Mouse (Mus musculus) liver, adult 2 months (tissue): ENCODE results near the gene Dbx1.

Experiments used
- CTCF ChIP-seq: fragments of 200-500 bp; IDR thresholded peaks from 2 replicates; pipeline ENCODE4 v1.5.1; 2011; ENCODE audit warnings: low read depth, low read length, control low read depth
- POLR2A ChIP-seq: fragments of 200-500 bp; IDR thresholded peaks from 2 replicates; pipeline ENCODE4 v1.6.1; 2011; ENCODE audit warnings: low read length, control low read depth; ENCODE audit not compliant: insufficient read depth; ENCODE audit errors: extremely low read depth

DNA sequence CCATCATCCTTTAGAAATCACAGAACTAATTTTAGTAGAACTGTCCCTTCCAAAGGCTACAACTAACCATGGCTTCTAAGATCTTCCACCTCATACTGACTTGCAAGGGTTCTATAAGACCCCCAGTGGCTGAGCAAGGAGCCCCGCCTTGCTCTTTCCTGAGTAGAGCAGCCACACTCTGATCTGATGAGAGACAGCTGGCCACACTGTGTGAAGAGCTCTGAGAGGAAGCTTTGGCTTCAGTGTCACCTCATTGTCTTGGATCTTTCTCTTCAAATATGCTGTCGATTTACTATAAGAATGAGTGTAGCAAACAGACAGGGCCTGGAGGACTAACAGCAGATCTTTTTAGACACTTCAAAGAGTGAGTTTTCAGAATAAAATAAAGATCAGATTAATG, 54.7 kb downstream of the Dbx1 start:
- TF ChIP-seq CTCF (no peak), POLR2A (no peak)
